Mouse (Mus musculus) lung, postnatal 0 days (tissue): ENCODE measurements around the gene Ctsd. TPM values are rescaled to one million over a fixed set of nuclear protein-coding genes. Genes with fewer than 3 reads are reported as not detected.

Experiments
- ATAC-seq: fragments of 200-750 bp; cut with Nextera tagmentation; 2 replicates; pipeline ENCODE4 v1.8.0; 2017; ENCODE audit warnings: moderate library complexity
- DNase-seq: peaks from one replicate; pipeline ENCODE4 v3.0.0-alpha.2; 2016; ENCODE audit warnings: low spot score
- H3K27ac ChIP-seq: fragments of 300-500 bp; sonication (generic); 2 replicates; pipeline ENCODE4 v1.5.1; 2014; ENCODE audit warnings: antibody characterized with exemption, mild to moderate bottlenecking, low read length, mixed read lengths
- H3K27me3 ChIP-seq: fragments of 300-500 bp; sonication (generic); replicated peaks from 2 replicates; pipeline ENCODE4 v1.6.1; 2014; ENCODE audit warnings: low read length, mixed read lengths; ENCODE audit not compliant: insufficient read depth
- H3K36me3 ChIP-seq: fragments of 300-500 bp; sonication (generic); 2 replicates; pipeline ENCODE4 v1.6.1; 2014; ENCODE audit warnings: low read length, mixed read lengths; ENCODE audit not compliant: insufficient read depth
- H3K4me1 ChIP-seq: fragments of 300-500 bp; sonication (generic); 2 replicates; pipeline ENCODE4 v1.6.1; 2014; ENCODE audit warnings: antibody characterized with exemption, low read depth, low read length, mixed read lengths; ENCODE audit not compliant: insufficient read depth
- H3K4me2 ChIP-seq: fragments of 300-500 bp; sonication (generic); replicated peaks from 2 replicates; pipeline ENCODE4 v1.6.1; 2014; ENCODE audit warnings: low read depth, mild to moderate bottlenecking, low read length, moderate library complexity, mixed read lengths
- H3K4me3 ChIP-seq: fragments of 300-500 bp; sonication (generic); 2 replicates; pipeline ENCODE4 v1.5.1; 2014; ENCODE audit warnings: low read depth, low read length
- H3K9ac ChIP-seq: fragments of 300-500 bp; sonication (generic); replicated peaks from 2 replicates; pipeline ENCODE4 v1.6.1; 2014; ENCODE audit warnings: low read depth, mild to moderate bottlenecking
- H3K9me3 ChIP-seq: fragments of 300-500 bp; sonication (generic); 2 replicates; pipeline ENCODE4 v1.6.1; 2016; ENCODE audit warnings: low read length, mixed read lengths
- CTCF ChIP-seq: IDR thresholded peaks from 2 replicates; pipeline ENCODE4 v1.5.1; 2016; ENCODE audit warnings: antibody characterized with exemption, mild to moderate bottlenecking
- EP300 ChIP-seq: IDR thresholded peaks from 2 replicates; pipeline ENCODE4 v1.6.1; 2016; ENCODE audit warnings: antibody characterized with exemption, mild to moderate bottlenecking, control low read depth
- WGBS: fragments of 180-500 bp; shearing (Covaris S2); extraction: QIAGEN DNeasy Blood & Tissue Kit; methylation state at CpG from one replicate; pipeline ENCODE4 v1.1.7; 2014; 5-methylcytosine and 5-hydroxymethylcytosine counted together
- polyA plus RNA-seq: library from polyadenylated mRNA; unstranded; fragments of >200 nt; fragmentation: Nextera tagmentation; extraction: Ambion mirVana; gene quantifications from 2 replicates; pipeline ENCODE4 v1.2.1, GENCODE M21; 2015

Gene Ctsd
- polyA plus RNA-seq, 1 experiment from 2014 or later, result 481 TPM

DNA sequence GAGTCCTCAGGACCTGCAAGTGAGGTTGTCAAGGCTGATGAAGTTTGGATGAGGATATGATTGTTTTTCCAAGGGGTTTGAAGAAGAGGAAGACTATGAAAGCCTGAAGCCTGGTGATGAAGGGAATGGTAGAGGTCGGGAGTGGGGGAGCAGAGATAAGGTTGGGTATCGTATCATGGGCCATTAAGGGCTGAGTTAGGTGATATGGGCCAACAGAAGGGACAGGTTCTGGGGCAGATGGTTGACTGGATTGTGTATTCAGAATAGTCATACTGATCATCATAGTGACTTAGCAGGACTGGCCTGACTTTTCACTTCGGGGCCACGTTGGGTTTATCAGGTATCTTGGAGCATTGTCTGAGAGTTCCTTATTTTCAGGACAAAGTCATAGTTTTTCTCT lies 7.6 kb upstream of the Ctsd start:
- 79% methylated on average over 4 of the region's 4 CpGs for WGBS
- Histone ChIP-seq H3K4me1 (peaks cover 5% of the 10 kb centered on the region; the same call in 1 of the 2 replicates), H3K36me3 (no peaks in the 10 kb centered on the region), H3K9ac (no peak overlapping the region), H3K27me3 (no peaks in the 10 kb centered on the region), H3K4me2 (no peak overlapping the region), H3K4me3 (no peak overlapping the region), H3K27ac (no peak overlapping the region), H3K9me3 (no peaks in the 10 kb centered on the region)
- no peak for TF ChIP-seq CTCF
- no peak for TF ChIP-seq EP300
- DNase-seq, result no peak
- no peak for ATAC-seq

DNA sequence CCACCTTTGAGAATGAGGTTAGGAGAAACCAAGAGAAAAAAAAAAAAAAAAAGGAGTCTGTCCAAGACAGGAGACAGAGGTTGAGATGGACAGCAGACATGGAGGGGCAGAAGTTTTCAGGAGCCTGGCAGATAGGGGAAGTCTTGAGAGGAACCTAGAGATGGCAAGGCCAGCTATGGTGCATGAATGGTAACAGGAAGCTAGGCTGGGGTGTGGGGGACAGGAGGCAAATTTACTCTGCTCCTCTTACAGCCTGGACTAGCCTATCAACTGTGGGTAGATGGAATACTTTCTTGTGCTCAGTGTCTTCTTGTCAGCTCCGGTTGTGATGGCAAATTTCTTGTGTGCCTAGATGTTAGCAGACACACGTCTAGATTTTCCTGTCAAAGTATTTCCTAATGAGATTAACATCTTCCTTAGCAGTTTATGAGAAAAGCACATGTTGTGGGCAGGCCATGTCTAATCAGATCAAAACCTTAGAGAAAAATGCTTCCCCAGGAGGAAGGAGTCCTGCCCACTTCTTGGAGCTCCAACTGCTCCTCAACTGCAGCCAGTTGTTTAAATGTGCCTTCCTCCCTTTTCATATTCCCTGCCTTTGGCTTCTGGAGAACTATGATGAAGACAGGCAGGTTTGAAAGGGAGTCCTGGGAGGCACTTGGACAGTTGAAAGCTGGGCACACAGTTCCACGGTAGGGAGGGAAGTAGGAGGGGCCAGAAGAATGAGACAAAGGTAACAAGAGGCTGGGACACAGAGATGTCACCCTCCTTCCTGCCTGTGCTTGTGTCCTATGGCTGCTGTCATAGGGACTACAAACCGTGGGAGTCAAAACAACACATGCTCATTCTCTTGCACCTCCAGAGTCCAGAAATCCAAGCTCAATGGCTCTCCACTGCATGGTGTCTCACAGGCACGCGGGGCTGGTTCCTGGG lies 6.7 kb upstream of the Ctsd start:
- ATAC-seq (no peak), DNase-seq (no peak)
- WGBS, result 65% methylated on average over 6 of the region's 6 CpGs
- no peaks in the 10 kb centered on the region for H3K36me3 ChIP-seq
- no peaks in the 10 kb centered on the region for H3K9me3 ChIP-seq
- H3K4me2 ChIP-seq, result no peak overlapping the region
- TF ChIP-seq EP300, result no peak
- no peak for TF ChIP-seq CTCF
- peaks cover 5% of the 10 kb centered on the region; the same call in 1 of the 2 replicates for H3K4me1 ChIP-seq
- no peaks in the 10 kb centered on the region for H3K27me3 ChIP-seq
- 0 out of 2 replicates have a peak overlapping the region, but pooled peaks have one; percentile 20 for H3K27ac ChIP-seq
- H3K9ac ChIP-seq, result no peak overlapping the region
- no peak overlapping the region for H3K4me3 ChIP-seq

DNA sequence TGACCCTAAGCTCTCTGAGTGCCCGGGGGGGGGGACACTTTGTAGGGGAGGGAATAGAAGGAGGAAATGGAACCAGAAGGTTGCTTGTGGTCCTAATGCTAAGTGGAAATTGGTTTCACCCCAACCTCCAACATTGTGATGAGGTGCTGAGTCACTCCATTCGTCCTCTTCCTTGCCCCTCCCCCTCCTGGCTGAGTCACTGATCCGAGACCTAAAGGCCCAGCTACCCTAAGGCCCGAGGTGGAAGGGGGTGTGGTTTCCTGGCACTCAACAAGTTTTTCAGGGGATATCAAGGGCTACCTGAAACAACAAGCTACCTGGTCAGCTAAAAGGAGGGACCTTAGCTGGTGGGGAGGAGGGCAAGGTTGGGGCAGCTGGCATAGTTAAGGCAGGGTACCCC lies 5.4 kb upstream of the Ctsd start:
- H3K27me3 ChIP-seq, result no peaks in the 10 kb centered on the region
- TF ChIP-seq CTCF (no peak), EP300 (no peak)
- H3K36me3 ChIP-seq, result no peaks in the 10 kb centered on the region
- no peak overlapping the region for H3K4me2 ChIP-seq
- ATAC-seq, result peak; percentile 48
- peak; percentile 52 for DNase-seq
- 33% methylated on average over 4 of the region's 4 CpGs for WGBS
- no peak overlapping the region for H3K4me3 ChIP-seq
- H3K27ac ChIP-seq, result peak overlapping the region; percentile 14; the same call in 1 of the 2 replicates
- H3K9ac ChIP-seq, result no peak overlapping the region
- no peaks in the 10 kb centered on the region for H3K9me3 ChIP-seq
- H3K4me1 ChIP-seq, result peaks cover 5% of the 10 kb centered on the region; the same call in 1 of the 2 replicates

DNA sequence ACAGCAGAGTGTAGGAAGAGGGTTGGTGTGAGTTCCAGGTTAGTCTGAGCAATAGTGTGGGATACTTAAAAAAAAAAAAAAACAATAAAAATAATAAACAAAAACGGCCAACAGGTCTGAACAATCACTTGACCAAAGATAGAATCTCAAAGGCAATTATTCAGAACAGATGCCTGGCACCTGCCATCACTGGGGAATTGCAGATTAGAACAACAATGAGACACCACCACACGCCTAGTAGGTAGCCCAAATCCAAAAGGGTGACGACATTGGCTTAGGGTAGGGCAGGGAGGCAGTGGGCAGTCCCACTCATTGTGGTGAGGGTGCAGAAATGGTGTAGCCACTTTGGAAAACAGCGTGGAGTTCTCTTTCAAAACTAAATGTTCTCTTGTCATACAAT lies 3.8 kb upstream of the Ctsd start:
- ATAC-seq (no peak), DNase-seq (no peak)
- Histone ChIP-seq H3K9me3 (no peaks in the 10 kb centered on the region), H3K27me3 (no peaks in the 10 kb centered on the region), H3K27ac (no peak overlapping the region), H3K4me1 (peaks cover 10% of the 10 kb centered on the region; the same call in 1 of the 2 replicates), H3K9ac (no peak overlapping the region), H3K4me3 (no peak overlapping the region), H3K36me3 (no peaks in the 10 kb centered on the region), H3K4me2 (no peak overlapping the region)
- TF ChIP-seq CTCF (no peak), EP300 (no peak)
- 57% methylated on average over 4 of the region's 4 CpGs for WGBS

DNA sequence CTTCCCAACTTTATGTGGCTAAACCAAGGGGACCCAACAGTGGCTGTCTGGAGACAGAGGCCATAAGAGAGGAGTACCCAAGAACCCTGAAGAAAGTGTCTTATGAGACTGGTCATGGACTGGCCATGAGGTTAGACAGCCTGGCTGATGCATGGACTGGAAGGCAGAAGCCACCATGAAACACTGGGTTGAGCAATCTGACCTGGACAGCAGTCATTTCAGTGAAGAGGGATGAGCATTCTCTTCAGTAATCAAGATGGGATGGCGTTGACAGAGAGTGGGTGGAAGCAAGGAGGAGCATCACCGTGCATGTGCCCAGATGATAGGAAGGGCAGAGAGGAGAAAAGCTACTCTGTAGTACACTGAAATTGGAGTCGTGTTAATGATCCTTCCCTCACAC lies 3.3 kb upstream of the Ctsd start:
- TF ChIP-seq EP300, result no peak
- no peak for TF ChIP-seq CTCF
- no peak overlapping the region for H3K27ac ChIP-seq
- no peak for ATAC-seq

DNA sequence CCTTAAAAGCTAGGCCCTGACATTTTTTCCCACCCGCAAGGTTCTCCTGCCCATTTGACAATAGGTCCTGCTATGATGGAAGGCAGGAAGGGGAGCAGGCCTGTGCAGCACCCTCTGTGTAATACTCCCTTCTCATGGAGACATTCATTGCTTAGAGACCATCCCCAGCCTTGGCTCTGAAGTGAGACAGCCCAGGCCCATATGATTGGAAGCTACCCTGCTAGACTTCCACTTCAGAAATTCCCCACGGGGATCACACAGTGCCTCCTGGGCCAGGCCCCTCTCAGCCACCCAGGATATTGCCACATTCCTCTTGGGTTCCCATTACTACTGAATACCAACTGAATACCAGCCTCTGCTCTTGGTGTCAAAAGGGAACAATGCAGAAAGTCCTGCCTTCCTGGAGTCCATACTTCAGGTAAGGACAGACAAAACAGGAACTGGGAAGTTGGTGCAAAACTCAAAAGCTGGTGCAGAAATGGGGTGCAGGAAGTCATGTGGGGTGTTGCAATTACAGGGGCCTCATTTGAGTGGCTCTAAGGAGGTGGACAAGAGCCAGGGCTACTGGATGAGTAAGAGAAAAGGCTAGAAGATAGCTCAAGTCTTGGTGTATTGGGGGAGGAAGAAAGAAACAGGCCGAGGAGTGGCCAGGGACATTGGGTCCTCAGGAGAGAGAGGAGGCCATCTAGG lies 2.3 kb upstream of the Ctsd start:
- ATAC-seq, result no peak
- no peaks in the 10 kb centered on the region for H3K27me3 ChIP-seq
- TF ChIP-seq CTCF (no peak), EP300 (no peak)
- DNase-seq, result peak; percentile 36
- H3K4me3 ChIP-seq, result no peak overlapping the region
- no peak overlapping the region for H3K4me2 ChIP-seq
- no peak overlapping the region for H3K27ac ChIP-seq
- no peak overlapping the region for H3K9ac ChIP-seq
- H3K9me3 ChIP-seq, result no peaks in the 10 kb centered on the region
- WGBS, result 73% methylated on average over 3 of the region's 3 CpGs
- H3K4me1 ChIP-seq, result peaks cover 19% of the 10 kb centered on the region
- 0 out of 2 replicates have a peak, but pooled peaks cover 1% of the 10 kb centered on the region for H3K36me3 ChIP-seq

More for the DNA sequence above, 3.3 kb upstream of the Ctsd start:
- Histone ChIP-seq H3K9me3 (no peaks in the 10 kb centered on the region), H3K9ac (no peak overlapping the region), H3K4me2 (no peak overlapping the region), H3K27me3 (no peaks in the 10 kb centered on the region), H3K36me3 (no peaks in the 10 kb centered on the region), H3K4me1 (peaks cover 15% of the 10 kb centered on the region), H3K4me3 (no peak overlapping the region)
- no peak for DNase-seq
- 76% methylated on average over 3 of the region's 3 CpGs for WGBS
